Mouse (Mus musculus) kidney, adult 2 months (tissue): ENCODE measurements around the gene Ablim1.

Source experiments
- CTCF ChIP-seq: fragments of 200-500 bp; conservative IDR thresholded peaks from 2 replicates; pipeline ENCODE4 v1.5.1; 2011; ENCODE audit warnings: low read depth, mild to moderate bottlenecking, control low read depth, low read length, moderate library complexity, mixed read lengths; ENCODE audit not compliant: insufficient read depth, insufficient read length
- POLR2A ChIP-seq: fragments of 200-500 bp; IDR thresholded peaks from one replicate; pipeline ENCODE4 v1.6.1; 2011; ENCODE audit warnings: low read depth, low read length, control low read depth

- no peak for TF ChIP-seq CTCF
- TF ChIP-seq POLR2A, result no peak
These were observed 19.2 kb downstream of the Ablim1 start for GRCm38 (mm10) chr19:57295521-57295920.
